Mouse (Mus musculus): ENCODE data around the gene Irf1.
A peak's percentile ranks its signal among the peaks of the same experiment; 100 is the strongest.
"Not testable (repeated sequence)": the region's sequence is repeated elsewhere in the genome, so short reads cannot be mapped to it uniquely, and the experiment has no call there.

Gene Irf1

GRCm38 (mm10) chr11:53769760-53770124, at the start of gene Irf1:
Gene Irf1, plus strand, starts transcription at chr11:53770014.
- DNase-seq, result peak; percentile 91

DNA sequence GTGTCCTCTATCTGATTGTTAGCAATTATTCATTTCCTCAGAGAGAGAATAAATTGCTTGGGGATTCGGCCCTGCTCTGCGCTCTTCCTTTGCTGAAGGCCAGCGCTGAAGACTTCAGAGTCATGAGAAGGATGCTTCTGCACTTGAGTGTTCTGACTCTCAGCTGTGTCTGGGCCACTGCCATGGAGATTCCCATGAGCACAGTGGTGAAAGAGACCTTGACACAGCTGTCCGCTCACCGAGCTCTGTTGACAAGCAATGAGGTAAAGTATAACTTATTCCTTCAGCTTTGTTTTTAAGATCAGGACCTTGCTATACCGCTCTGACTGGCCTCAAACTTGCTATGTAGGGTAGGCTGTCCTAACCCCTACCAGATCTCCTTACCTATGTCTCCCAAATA, 49.1 kb upstream of the Irf1 start, which contains the start of gene Il5:
Gene Il5, plus strand, starts transcription at position 80 of the 400 bp plus-strand sequence.
- DNase-seq, result no peak

GRCm38 (mm10) chr11:53731457-53731856, 38.4 kb upstream of the Irf1 start:
- DNase-seq, result no peak

GRCm38 (mm10) chr11:53732244-53732643, 37.6 kb upstream of the Irf1 start:
- no peak for DNase-seq

DNA sequence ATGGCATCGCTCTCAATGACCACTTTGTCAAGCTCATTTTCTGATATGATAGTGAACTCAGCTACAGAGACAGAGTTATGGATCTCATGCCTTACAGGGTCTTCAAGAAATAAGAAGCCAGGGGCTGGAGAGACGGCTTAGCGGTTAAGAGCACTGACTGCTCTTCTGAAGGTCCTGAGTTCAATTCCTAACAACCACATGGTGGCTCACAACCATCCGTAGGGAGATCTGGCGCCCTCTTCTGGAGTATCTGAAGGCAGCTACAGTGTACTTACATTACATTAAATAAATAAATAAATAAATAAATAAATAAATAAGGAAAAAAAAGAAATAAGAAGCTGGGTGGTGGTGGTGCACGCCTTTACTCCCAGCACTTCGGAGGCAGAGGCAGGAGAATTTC, 36.0 kb upstream of the Irf1 start:
- no peak for DNase-seq

DNA sequence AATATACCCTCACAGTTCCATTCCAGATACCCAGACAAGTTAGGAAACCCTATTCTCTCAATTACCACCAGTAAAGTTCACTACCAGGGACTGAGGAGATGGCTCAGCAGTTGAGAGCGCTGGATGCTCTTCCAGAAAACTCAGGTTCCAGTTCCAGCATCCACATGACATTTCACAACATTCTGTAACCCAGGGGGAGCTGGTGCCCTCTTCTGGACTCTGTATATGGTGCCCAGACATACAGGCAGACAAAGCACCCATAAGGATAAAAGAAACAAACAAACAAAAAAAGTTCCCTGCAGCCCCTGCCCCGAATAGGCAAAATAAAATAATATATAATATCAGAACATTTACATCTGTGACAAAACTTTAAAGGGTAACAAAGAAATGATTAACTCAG, 35.4 kb upstream of the Irf1 start:
- no peak for DNase-seq

DNA sequence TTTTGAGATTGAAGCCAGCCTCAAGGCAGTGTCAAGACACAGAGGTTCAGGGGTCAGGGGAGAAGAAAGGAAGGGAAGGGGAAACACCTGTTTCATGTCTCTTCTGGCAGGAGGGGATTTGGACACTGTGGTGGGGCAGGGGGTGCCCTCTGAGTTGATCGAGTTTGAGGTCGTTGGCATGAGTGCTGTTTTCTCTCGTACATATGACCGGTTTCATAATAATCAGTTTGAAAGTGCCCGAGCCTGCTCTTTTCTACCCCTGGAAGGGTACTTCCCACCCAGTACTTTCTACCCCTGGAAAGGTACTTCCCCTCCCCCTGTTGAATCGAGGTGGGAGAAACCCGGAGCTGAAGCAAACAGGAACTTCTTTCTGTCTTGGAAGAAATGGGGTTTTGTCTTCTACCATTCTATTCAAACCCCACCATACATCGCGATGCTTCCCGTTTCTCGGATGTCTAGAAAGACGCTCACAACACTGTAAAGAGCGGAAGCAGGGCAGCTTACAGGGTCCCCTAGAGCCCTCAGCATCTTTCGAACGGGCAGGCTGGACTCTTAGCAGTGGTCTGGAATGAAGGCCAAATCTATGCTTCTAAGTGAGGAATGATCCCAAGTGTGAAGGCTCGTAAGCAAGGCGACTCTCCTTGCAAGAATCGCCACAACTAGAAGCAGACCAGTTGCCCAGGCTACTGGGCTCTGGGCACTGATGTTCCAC, 34.7 kb upstream of the Irf1 start:
- no peak for DNase-seq

- peak; percentile 60 for DNase-seq
Observed at GRCm38 (mm10) chr11:53735682-53736245, 34.0 kb upstream of the Irf1 start.

DNA sequence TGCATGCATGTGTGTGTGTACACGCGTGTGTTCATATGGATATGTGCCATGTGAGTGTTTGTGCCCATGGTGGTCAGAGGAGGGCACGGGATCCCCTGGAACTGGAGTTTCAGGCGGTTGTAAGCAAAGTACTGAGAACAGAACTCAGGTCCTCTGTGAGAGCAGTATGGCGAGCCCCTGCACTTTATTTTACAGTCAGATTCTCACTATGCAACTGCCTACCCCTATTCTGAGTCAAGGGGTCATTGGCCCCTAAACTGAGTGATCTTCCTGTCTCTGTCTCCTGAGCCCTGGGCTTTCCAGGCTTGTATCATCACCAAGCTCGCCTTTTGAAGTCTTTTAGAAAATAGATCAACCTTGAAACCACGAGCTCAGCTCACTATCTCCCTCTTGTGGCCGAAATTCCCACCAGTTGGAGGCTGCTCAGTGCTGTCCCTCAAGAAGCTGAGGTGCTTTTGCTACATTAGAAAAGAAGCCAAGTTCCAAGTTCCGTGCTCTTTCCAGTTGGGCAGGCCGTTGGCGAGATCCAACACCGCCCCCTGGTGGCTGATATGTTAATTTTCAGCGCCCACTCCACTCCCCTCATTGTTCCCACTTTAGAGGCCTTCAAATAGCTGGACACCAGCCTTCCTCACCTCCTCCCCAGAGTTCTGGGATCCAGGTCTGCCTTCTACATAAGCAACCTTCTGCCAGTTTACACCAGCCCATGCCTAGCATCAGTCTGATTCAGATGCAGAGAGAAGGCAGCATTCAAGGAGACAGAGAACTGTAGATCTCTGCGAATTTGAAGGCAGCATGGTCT, 32.8 kb upstream of the Irf1 start:
- DNase-seq, result peak; percentile 51

DNA sequence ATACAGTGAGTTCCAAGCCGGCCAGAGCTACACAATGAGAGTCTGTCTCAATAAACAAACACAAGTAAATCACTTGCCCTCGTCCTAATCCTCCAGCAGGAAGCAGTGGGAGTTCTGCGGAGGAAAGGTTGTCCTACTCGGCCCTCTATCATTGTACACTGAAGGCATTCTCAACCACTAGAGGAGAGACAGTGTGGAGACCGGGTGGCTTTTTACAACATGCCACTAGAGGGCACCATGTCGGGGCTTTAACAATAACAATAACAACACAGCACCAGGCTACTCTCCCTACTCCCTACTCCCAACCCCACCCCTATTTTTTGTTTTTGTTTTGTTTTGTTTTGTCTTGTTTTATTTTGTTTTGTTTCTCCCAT, 32.3 kb upstream of the Irf1 start:
- peak; percentile 55 for DNase-seq

- DNase-seq, result no peak
Observed at GRCm38 (mm10) chr11:53742353-53742752, 27.5 kb upstream of the Irf1 start.

GRCm38 (mm10) chr11:53745260-53745659, 24.6 kb upstream of the Irf1 start:
- no peak for DNase-seq

DNA sequence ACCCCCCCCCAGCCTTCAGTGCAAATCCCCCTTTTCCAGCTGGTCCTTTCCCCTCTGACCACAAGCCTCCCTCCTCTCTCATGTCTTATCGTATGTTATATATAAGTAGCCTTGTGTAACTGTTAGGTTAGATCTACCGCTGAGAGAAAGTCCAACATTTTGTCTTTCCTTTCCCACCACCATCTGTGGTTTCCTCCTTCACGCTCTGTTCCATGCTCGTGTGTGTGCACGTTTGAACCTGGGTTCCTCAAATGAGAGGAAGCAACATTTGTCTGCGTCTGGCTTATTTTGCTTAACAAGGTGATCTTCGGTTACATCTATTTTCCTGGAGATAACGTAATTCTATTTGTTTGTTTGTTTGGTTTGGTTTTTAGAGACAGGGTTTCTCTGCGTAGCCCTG, 21.8 kb upstream of the Irf1 start:
- no peak for DNase-seq

GRCm38 (mm10) chr11:53748614-53749013, 21.2 kb upstream of the Irf1 start:
- no peak for DNase-seq

GRCm38 (mm10) chr11:53749306-53749705, 20.5 kb upstream of the Irf1 start:
- no peak for DNase-seq

DNA sequence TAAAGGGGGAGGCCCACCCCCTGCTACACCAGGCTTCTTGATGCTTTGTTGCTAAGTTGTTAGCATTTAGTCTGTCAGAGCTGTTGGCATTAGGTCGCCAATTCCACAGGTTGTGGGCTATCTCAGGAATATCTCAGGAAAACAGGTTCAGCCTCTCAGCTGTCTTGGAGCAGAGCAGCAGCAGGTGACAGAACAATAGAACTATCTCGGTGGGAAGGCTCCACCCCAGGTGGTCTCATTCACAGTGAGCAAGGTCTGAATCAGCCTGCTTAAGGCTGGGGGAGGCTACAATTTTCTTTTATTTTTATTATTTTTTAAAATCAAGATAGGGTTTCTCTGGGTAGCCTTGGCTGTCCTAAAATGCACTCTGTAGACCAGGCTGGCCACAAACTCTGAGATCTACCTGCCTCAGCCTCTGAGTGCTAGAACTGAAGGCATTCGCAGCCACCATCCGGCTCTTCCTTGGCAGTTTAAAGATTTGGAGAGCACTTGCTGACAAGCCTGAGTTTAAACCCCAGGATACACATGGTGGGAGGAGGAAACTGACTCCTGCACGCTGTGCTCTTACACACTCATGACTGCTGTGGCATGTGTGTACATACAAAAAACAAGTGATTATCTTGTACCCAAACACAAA, 20.0 kb upstream of the Irf1 start:
- DNase-seq, result no peak

GRCm38 (mm10) chr11:53755011-53755595, 14.7 kb upstream of the Irf1 start:
- DNase-seq, result no peak

- no peak for DNase-seq
Observed at GRCm38 (mm10) chr11:53757612-53758011, 12.2 kb upstream of the Irf1 start.

- DNase-seq, result not testable (repeated sequence)
Observed at GRCm38 (mm10) chr11:53758033-53758432, 11.8 kb upstream of the Irf1 start.

GRCm38 (mm10) chr11:53758791-53759351, 10.9 kb upstream of the Irf1 start:
- no peak for DNase-seq

GRCm38 (mm10) chr11:53759545-53760406, 10.0 kb upstream of the Irf1 start:
- DNase-seq, result no peak

DNA sequence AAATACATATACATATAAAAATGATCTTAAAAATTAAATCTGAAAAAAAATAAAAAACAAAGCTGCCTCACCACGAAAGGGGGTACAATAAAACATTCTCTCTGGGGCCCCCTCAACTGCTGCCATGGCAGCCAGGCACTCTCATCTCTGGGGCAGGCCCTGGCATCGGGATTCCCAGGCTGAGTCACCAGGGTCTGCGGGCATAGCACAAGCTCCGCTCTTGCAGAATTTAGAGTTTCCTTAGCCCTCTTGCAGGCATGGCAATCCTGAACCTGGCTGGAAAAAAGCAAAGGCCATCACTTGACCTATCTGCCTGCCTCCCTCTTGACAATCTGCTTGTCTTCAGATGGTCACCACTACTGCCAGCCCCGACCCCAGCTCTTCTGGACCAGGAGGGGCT, 8.5 kb upstream of the Irf1 start:
- no peak for DNase-seq

All from layer of hippocampus, adult 9-11 months (tissue).